Mouse (Mus musculus) gastrocnemius, postnatal 10 days (tissue): ENCODE measurements at regions not wholly inside any gene's neighbourhood (a gene's known extent, or its start where the extent isn't known, plus 50 kb on each side); places are given as distances from the start of the nearest gene placed in this dataset.

Experiments used
- DNase-seq: peaks from one replicate; pipeline ENCODE4 v3.0.0; 2021; ENCODE audit warnings: mixed read lengths

DNA sequence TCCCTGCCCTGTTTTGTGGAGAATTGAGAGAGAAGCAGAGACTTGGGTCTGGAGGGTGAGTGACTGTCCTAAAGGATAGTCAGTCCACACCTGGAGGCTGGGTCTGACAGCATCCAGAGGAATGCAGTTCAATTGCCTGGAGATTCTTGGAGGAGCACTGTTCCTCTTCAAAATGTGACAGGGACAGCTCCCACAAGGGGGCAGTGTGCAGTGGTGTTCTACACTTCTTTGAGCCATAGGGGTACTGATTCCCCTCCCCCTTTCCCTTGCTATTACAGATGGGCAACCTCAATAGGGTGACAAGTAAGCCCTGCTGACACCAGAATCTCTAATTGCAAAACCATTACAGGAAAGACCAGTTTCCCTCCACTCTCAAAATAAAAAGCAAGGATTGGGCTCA lies 63.7 kb upstream of the Gm773 start:
- peak; percentile 8 for DNase-seq

- DNase-seq = peak; percentile 7
Observed at GRCm38 (mm10) chrX:56274170-56274569, 61.5 kb upstream of the Gm773 start.

- no peak for DNase-seq
Observed at GRCm38 (mm10) chrX:56269706-56270105, 57.0 kb upstream of the Gm773 start.
